Mouse (Mus musculus): ENCODE data around the gene Setdb1. TPM values are rescaled to one million over a fixed set of nuclear protein-coding genes. Genes with fewer than 3 reads are reported as not detected.
A peak's percentile ranks its signal among the peaks of the same experiment; 100 is the strongest.

Gene Setdb1
- total RNA-seq, 4 experiments from 2014 or later: 8.4 to 10.7 (median 10.1) TPM

- DNase-seq (ENCODE audit: low spot score in 2 of 2): no peak
These were observed 37.9 kb downstream of the Setdb1 start for GRCm38 (mm10) chr3:95319110-95319509.

GRCm38 (mm10) chr3:95318548-95318947 lies 38.5 kb downstream of the Setdb1 start:
- DNase-seq (ENCODE audit: low spot score in 2 of 2): peak in 1 of 2 experiments; percentile 46

DNA sequence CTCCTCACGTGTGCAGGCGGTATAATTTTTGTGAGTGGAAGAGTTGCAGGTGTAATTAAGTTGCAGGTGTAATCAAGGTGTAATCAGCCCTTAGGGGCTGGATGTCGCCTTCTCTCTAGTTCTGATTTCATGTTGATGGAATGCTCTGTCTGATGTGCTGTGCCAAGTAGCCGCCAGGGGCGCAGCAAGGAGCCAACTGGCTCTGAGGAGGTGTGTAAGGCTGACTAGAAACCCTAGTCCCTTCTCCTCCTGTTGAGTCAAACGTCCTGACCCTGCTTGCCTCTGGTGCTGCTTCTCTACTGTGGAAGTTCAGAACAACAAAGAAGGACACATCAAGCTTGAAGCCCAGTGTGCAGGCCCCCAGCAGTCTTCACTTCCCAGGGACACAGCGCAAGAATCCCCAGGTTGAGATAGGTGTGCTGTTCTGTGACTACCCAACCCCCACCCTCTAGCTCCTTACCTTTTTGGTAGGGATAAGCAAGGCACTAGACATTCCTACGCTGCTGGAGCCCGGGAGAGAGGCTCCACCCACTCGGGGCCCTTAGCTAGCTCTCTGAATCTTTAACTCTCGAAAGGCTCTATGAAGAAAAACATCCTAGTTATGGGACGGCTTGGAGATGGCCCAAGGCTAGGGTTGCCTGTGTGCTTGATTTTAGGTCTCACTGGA lies 39.5 kb downstream of the Setdb1 start:
- DNase-seq (ENCODE audit: low spot score in 2 of 2): peak; percentile 53 to 66

DNA sequence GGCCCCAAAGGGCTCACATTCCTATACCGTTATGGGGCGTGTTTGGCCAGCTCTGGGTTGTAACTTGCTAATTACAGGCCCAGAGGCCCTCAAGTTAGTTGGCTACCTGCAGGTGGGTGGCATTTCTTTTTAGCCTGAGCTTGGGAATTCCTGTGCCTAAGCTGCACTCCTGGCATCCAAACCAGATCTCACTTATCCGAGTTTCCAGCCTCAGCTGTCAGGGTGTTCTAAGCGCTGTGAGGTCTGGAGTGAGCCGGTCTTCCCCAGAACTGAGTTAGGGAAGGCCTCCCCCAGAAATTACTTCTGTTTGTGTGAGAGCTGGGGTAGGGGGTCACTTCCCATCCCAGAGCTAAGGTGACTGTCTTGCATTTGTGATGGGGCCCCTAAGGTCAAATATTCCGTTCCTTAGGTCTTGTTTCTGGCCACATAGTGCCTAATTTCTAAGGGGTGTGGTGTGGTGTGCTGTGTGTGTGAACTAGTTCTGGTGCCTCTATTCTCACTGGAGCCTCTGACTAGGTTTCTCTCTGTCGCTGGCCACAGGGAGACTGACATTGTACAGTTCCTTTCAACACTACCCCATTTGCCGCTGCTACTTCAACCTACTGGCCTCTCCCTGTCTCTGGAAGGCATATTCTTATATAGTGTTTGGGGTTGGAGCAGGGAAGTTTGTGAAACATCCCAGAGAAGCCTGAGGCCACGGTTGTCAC lies 41.0 kb downstream of the Setdb1 start:
- no peak for DNase-seq (ENCODE audit: low spot score in 2 of 2)

DNA sequence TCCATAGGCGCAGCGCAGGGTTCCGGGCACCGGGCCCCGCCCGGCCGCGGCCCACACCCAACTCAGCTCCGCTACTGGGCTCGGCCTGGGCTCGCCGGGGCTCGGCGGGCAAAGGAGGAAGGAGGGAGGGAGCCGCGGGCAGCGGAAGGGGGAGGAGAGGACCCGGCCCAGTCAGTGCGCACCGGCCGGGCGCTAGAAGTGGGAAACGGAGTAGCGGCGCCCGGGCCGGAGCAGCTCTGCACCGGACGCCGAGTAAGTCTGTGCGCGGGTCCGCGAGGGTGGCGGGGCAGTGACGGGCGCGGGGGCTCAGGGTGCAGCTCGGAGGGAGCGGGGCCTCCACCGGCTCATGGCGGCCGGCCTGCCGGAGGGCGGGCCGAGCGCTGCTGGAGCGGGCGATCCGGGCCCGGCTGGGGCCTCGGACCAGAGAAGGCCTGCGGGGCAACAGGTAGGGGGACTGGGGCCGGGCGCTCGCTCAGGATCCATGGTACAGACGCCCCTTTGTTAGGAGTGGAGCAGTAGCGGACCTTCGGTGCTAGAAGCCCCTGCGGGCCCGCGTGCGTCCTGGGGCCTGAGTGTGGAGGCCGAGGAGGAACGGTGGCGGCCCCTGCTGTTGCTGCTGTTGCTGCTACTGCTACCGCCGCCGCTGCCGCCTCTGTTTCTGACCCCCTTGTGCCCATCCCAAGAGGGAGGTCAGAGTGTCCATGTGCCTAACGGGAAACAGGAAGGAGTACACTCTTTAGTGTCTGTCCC lies 41.7 kb downstream of the Setdb1 start:
- peak; percentile 77 to 85 for DNase-seq (ENCODE audit: low spot score in 2 of 2)

- DNase-seq (ENCODE audit: low spot score in 2 of 2): no peak
These were observed 42.4 kb downstream of the Setdb1 start, which contains the start of gene Cers2 for GRCm38 (mm10) chr3:95314486-95315093. Gene Cers2 (plus strand): TSS chr3:95314791.

GRCm38 (mm10) chr3:95314075-95314474 lies 42.9 kb downstream of the Setdb1 start:
- no peak for DNase-seq (ENCODE audit: low spot score in 2 of 2)

DNA sequence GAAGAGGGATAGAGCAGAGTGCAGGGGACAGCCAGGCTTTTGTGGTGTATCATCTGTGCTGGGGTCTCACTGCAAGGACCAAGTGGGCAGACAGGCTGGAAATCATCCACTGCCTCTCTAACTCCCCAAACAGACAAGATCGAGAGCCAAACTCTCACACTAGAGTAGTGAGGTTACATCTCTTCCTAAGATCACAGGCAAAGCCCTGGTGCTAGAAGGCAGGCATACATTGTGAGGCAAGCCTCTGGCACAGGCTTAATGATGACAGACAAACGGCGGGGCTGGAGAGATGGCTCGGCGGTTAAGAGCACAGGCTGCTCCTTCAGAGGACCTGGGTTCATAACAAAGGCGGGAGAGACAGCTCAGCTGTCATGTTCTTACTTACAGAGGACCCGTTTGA lies 43.5 kb downstream of the Setdb1 start:
- DNase-seq (ENCODE audit: low spot score in 2 of 2): no peak

DNA sequence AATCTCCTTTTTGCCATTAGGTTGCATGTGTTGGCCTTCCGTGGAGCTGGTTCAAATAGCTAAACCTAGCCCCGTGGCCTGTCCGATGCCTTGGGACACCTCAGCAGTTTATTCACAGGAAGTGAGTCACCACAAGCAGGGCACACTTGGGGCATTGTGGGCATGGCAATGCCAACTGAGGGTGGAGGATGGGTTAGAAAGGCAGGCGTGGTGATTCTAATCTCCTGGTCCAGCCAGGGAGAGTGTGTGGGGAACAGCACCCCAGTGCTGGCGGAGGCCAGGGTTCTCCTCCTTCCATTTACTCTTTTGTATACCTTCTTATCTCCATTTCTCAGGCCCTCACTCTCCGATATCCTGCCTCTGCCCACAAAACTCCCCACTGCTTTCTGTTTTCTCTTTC lies 44.4 kb downstream of the Setdb1 start:
- DNase-seq (ENCODE audit: low spot score in 2 of 2): no peak

DNA sequence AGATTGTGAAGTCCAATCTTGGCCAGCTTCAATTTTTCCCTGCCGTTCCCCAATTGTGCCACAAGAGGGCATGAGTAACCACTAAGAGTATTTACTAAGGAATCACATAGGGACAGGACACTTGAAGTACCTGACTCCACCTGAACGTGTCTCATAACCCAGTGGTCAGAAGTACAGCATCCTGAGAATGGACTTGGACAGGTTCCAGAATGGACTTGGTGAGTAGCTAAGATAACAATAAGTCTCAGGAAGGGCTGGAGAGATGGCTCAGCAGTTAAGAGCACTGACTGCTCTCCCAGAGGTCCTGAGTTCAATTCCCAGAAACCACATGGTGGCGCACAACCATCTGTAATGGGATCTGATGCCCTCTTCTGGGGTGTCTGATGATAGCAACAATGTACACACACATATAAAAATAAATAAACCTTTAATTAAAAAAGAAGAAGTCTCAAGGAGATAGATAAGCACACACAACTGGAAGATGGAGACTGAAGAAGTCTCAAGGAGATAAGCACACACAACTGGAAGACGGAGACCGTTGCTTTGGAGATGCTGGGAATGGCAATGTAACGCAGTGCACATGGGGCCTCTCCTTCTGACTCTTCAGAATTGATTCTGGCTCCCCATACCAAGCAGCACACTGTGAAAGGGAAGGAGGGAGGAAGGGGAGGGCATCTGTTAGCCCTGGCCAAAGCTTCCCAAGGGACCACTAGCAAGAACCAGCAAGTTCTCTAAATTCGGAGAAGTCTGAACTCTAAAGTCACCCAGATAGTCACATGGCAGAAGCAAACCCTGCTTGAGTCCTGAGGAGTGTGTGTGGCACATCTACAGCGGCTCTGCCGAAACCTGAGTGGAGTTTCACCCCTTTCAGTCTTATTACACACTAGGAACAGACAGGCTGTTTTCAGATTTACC lies 45.8 kb downstream of the Setdb1 start:
- DNase-seq (ENCODE audit: low spot score in 2 of 2): peak; percentile 52 to 59

GRCm38 (mm10) chr3:95310496-95310895 lies 46.5 kb downstream of the Setdb1 start:
- DNase-seq (ENCODE audit: low spot score in 2 of 2): no peak

DNA sequence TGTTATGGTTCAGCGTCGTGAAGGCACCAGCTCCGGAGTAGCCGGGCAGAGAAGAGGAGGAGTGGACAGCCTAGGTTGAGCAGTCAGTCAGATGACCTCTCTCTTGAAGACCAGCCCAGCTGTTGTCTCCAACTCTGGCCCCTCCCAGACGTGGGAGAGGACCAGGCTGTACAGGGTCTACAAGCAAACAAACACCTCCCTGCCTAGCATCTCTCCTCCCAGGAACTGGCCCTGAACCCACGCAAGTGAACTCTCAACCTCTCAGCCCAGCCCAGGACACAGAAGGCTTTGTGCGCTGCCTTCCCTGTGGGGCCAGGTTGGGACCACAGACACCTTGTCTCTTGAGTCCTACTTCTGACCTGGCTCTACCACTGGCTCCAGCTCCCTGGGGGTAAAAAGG lies 49.9 kb downstream of the Setdb1 start, which contains the start of gene Anxa9:
Gene Anxa9 (minus strand): TSS at position 77 of the 400 bp plus-strand sequence.
- DNase-seq (ENCODE audit: low spot score in 2 of 2): no peak

- DNase-seq (ENCODE audit: low spot score in 2 of 2): no peak
These were observed 50.8 kb downstream of the Setdb1 start for GRCm38 (mm10) chr3:95306244-95306643.

DNA sequence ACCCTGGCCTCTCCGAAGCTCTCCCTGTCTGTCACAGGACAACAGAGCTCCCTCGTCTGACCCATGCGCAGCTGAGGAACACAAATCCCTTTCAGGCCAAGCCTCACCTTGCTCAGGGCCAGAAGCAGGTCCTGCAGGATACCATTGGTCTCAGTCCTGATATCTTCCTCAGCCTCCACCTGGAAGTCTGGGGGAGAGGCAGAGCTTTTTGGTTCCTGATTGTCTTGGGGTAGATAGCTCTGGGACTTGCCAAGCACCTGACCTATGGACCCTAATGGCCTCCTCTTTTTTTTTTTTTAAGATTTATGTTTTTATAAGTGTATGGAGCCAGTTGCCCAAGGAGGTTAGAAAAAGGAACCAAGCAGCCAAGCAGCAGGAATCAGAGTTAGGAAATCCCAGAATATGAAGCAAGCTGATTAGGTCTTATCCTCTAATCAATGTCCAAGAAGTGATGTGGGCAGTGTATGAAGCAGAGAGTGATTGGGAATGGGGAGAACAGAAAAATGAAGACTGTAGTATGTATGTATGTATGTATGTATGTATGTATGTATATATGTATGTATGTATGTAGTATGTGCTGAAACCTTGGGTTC lies 55.7 kb downstream of the Setdb1 start:
- no peak for DNase-seq (ENCODE audit: low spot score in 2 of 2)

DNA sequence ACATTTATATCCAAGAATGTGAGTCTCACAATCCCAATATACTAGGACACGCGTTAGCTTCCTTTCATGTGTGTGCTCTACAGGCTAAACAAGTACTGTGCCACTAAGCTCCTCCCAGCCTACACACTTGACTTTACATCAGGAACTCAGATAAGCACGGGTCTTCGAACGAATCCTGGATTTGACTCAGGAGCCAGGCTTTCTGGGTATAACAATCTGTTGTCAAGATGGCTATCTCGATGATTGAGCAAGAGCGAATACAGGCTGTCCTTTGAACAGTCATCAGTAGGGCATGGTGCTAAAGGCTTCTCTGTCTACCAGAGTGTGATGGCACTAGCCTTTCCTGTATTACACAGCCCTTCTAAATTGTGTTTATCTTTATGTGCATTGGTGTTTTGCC lies 59.0 kb downstream of the Setdb1 start:
- no peak for DNase-seq (ENCODE audit: low spot score in 2 of 2)

- no peak for DNase-seq (ENCODE audit: low spot score in 2 of 2)
These were observed 60.9 kb downstream of the Setdb1 start for GRCm38 (mm10) chr3:95296103-95296469.

GRCm38 (mm10) chr3:95295321-95296102 lies 61.5 kb downstream of the Setdb1 start:
- no peak for DNase-seq (ENCODE audit: low spot score in 2 of 2)

DNA sequence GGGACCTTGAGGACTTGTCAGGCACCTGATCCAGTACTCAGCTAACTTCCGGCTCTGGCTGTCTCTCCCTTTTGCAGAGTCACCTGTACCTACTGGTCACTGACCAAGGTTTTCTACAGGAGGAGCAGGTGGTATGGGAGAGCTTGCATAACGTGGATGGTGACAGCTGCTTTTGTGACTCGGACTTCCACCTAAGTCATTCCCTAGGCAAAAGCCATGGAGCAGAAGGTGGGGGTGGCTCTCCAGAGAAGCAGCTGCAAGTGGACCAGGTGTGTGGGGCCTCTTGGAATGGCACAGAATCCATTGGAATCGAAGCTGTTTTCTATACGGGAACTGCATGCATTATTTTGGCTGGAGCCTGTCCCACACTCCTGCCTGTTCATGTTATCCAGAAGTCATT lies 62.3 kb downstream of the Setdb1 start:
- no peak for DNase-seq (ENCODE audit: low spot score in 2 of 2)

- DNase-seq (ENCODE audit: low spot score in 2 of 2): no peak
These were observed 62.7 kb downstream of the Setdb1 start for GRCm38 (mm10) chr3:95294316-95294715.

- no peak for DNase-seq (ENCODE audit: low spot score in 2 of 2)
These were observed 63.5 kb downstream of the Setdb1 start for GRCm38 (mm10) chr3:95293537-95293936.
